Mouse (Mus musculus) ES-E14 (cell line): ENCODE measurements around the gene Magi2. TPM values are rescaled to one million over a fixed set of nuclear protein-coding genes. Genes with fewer than 3 reads are reported as not detected.

Source experiments
- DNase-seq: peaks from one replicate; pipeline ENCODE4 v3.0.0-alpha.2; 2013; ENCODE audit warnings: low read depth, low spot score
- H3K27ac ChIP-seq: 2 replicates; pipeline ENCODE4 v1.5.1; 2012; ENCODE audit warnings: low read depth, mild to moderate bottlenecking, low read length, moderate library complexity, mixed read lengths; ENCODE audit not compliant: poor library complexity, insufficient read depth, severe bottlenecking
- H3K36me3 ChIP-seq: 2 replicates; pipeline ENCODE4 v1.6.1; 2012; ENCODE audit warnings: mild to moderate bottlenecking, low read length, moderate library complexity, mixed read lengths; ENCODE audit not compliant: control insufficient read depth, poor library complexity, insufficient read depth, severe bottlenecking
- H3K4me1 ChIP-seq, 2 experiments: fragments of 150-350 bp in 1 of 2; sonication (generic) in 1 of 2; 2 replicates each; pipeline ENCODE4 v1.6.1; 2012; ENCODE audit warnings: low read length in 2 of 2, mild to moderate bottlenecking in 1 of 2, mixed read lengths in 1 of 2; ENCODE audit not compliant: control insufficient read depth in 2 of 2, insufficient read depth in 2 of 2, poor library complexity in 1 of 2
- H3K4me3 ChIP-seq, 2 experiments: fragments of 150-350 bp in 1 of 2; sonication (generic) in 1 of 2; 2 replicates each; pipeline ENCODE4 v1.5.1; 2012; ENCODE audit warnings: low read length in 2 of 2, low read depth in 1 of 2, mild to moderate bottlenecking in 1 of 2, mixed read lengths in 1 of 2; ENCODE audit not compliant: insufficient read depth in 1 of 2, poor library complexity in 1 of 2, severe bottlenecking in 1 of 2
- H3K9ac ChIP-seq: 2 replicates; pipeline ENCODE4 v1.6.1; 2012; ENCODE audit warnings: low read depth, mild to moderate bottlenecking, low read length, mixed read lengths; ENCODE audit not compliant: poor library complexity, insufficient read depth, severe bottlenecking
- H3K9me3 ChIP-seq: fragments of 150-350 bp; sonication (generic); 2 replicates; pipeline ENCODE4 v1.6.1; 2012; ENCODE audit warnings: low read depth, mild to moderate bottlenecking, low read length; ENCODE audit not compliant: control insufficient read depth, insufficient read depth
- CHD2 ChIP-seq: IDR thresholded peaks from 2 replicates; pipeline ENCODE4 v1.6.1; 2014; ENCODE audit warnings: mild to moderate bottlenecking, low read depth, low read length, inconsistent platforms
- HCFC1 ChIP-seq: IDR thresholded peaks from 2 replicates; pipeline ENCODE4 v1.6.1; 2012; ENCODE audit warnings: low read length, inconsistent platforms, borderline replicate concordance; ENCODE audit not compliant: insufficient read depth
- MAFK ChIP-seq: IDR thresholded peaks from 2 replicates; pipeline ENCODE4 v1.6.1; 2014; ENCODE audit warnings: mild to moderate bottlenecking, low read depth, low read length, inconsistent platforms; ENCODE audit not compliant: insufficient read depth
- ZC3H11A ChIP-seq: IDR thresholded peaks from 2 replicates; pipeline ENCODE4 v1.6.1; 2012; ENCODE audit warnings: low read depth, mild to moderate bottlenecking, inconsistent platforms, low read length, borderline replicate concordance
- ZNF384 ChIP-seq: IDR thresholded peaks from 2 replicates; pipeline ENCODE4 v1.6.1; 2012; ENCODE audit warnings: low read depth, low read length, inconsistent platforms
- in situ Hi-C, 2 experiments: fragments of 600-800 bp; cut with MboI; formaldehyde crosslinking; loops; one replicate each; pipeline ENCODE4 v1.15.1; 2025; ENCODE audit warnings: low sequenced_read_pairs in 2 of 2, inconsistent platforms in 1 of 2; ENCODE audit not compliant: unreplicated experiment in 2 of 2
- total RNA-seq: library from RNA; depleted of rRNA; stranded (reverse); fragments of 300-350 nt; gene quantifications from 2 replicates; pipeline ENCODE4 v1.2.3, GENCODE M21; 2012

The Magi2 gene
- total RNA-seq, 1 experiment = 0.85 TPM

DNA sequence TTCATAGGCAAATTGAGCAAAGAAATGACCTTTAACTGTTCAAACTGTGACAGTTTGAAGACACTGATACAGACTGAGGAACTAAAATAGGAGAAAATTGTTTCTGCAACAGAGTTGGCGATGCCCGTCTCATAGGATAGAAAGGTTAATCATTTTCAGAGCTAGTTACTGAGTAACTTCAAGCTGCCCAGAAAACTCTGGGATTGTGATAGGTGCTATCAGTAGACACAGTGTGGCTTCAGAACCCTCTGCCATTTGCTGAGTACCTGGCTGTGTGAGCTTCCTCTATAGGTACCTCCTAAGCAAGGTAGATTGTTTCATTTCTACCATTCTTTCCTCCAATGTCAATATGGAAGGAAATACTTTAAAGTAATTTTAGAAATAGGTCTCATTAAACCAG, 1014.7 kb downstream of the Magi2 start:
- H3K27ac ChIP-seq = no peak overlapping the region
- no peak overlapping the region for H3K9ac ChIP-seq
- H3K9me3 ChIP-seq = no peaks in the 10 kb centered on the region
- DNase-seq = no peak
- H3K4me3 ChIP-seq = no peak overlapping the region
- TF ChIP-seq ZC3H11A = no peak
- no peak for TF ChIP-seq ZNF384
- H3K4me1 ChIP-seq = no peaks in the 10 kb centered on the region
- in situ Hi-C loops = no loop called here
- no peaks in the 10 kb centered on the region for H3K36me3 ChIP-seq

GRCm38 (mm10) chr5:20242496-20242895, 1015.7 kb downstream of the Magi2 start:
- Histone ChIP-seq H3K36me3 (no peaks in the 10 kb centered on the region), H3K9me3 (no peaks in the 10 kb centered on the region), H3K9ac (no peak overlapping the region), H3K4me1 (no peaks in the 10 kb centered on the region), H3K27ac (no peak overlapping the region), H3K4me3 (no peak overlapping the region)
- no peak for DNase-seq
- in situ Hi-C loops = no loop called here
- TF ChIP-seq CHD2 (no peak), MAFK (no peak), ZNF384 (no peak), HCFC1 (no peak), ZC3H11A (no peak)

- H3K9me3 ChIP-seq = no peaks in the 10 kb centered on the region
- H3K4me1 ChIP-seq = no peaks in the 10 kb centered on the region
- no peak overlapping the region for H3K4me3 ChIP-seq
- H3K9ac ChIP-seq = no peak overlapping the region
- TF ChIP-seq ZNF384 (no peak), ZC3H11A (no peak), CHD2 (no peak), HCFC1 (no peak), MAFK (no peak)
- in situ Hi-C loops = no loop called here
- H3K36me3 ChIP-seq = no peaks in the 10 kb centered on the region
- DNase-seq = no peak
- H3K27ac ChIP-seq = no peak overlapping the region
Measured at GRCm38 (mm10) chr5:20249382-20249781, 1022.5 kb downstream of the Magi2 start.

DNA sequence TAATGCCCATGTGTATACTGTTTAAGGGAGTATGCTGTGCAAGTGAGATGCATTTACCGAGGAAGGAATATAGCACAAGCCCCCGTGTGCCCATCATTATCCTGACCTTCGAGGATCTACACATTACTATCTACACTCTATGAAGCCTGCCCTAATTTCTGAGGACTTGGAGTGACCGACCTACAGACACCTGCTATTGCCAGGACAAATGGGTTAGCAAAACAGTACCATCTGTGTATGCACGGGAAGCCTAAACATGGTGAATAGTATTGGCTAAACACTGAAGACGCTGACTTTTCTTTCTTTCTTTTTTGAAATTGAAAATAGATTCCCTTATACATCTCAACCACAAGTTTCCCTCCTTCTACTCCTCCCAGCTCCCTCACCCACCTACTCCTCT, 1024.7 kb downstream of the Magi2 start:
- no peaks in the 10 kb centered on the region for H3K9me3 ChIP-seq
- H3K4me1 ChIP-seq = no peaks in the 10 kb centered on the region
- no peak overlapping the region for H3K9ac ChIP-seq
- no peak for TF ChIP-seq CHD2
- no peak for TF ChIP-seq MAFK
- H3K36me3 ChIP-seq = no peaks in the 10 kb centered on the region
- no peak overlapping the region for H3K27ac ChIP-seq
- in situ Hi-C loops = no loop called here
- no peak overlapping the region for H3K4me3 ChIP-seq
- no peak for DNase-seq

DNA sequence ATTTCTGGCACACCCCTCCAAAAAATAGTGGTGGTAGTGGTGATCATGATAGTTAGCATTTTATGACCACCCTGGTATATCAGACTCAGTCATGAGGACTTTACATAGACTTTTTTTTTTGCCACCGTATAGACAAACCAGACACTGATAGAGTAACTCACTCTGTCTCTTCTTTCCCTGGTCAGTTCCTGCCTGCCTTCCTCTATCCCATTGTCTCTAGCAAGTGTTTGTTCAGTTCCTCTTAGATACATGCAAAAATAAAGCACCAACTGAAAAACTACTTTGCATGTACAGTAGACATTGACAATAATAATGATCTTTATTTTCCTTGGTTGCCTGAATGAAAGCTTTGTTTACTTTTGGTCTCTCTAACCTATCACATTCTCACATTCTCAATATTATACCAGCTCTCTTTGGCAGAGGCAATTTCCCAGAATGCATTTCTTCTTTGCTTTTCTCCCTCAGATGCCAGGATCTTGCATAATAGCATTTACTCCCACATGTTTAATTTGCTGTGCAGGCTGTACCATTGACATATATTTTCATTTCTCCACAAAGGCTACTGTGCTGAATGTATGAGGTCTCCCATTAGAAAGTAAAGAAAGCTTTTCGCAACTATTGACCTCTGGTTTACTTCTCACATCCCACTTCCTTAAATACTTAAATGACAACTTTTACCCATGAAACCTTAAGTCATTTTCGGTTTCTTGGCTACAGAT, 1029.5 kb downstream of the Magi2 start:
- no peak overlapping the region for H3K27ac ChIP-seq
- TF ChIP-seq MAFK (no peak), HCFC1 (no peak), ZC3H11A (no peak), ZNF384 (no peak)
- no peaks in the 10 kb centered on the region for H3K36me3 ChIP-seq
- no peak overlapping the region for H3K9ac ChIP-seq
- no peaks in the 10 kb centered on the region for H3K9me3 ChIP-seq
- no peak overlapping the region for H3K4me3 ChIP-seq
- in situ Hi-C loops = no loop called here
- no peak for DNase-seq
- no peaks in the 10 kb centered on the region for H3K4me1 ChIP-seq
